Mouse (Mus musculus) embryonic fibroblast, embryonic 13.5 days (primary cell): Measurements from ENCODE around the gene Aldh5a1.

ENCODE experiments used
- CTCF ChIP-seq: IDR thresholded peaks from 2 replicates; pipeline ENCODE4 v1.5.1; 2011; ENCODE audit warnings: mild to moderate bottlenecking, control low read depth, low read length, moderate library complexity, borderline replicate concordance; ENCODE audit not compliant: insufficient read depth
- POLR2A ChIP-seq: IDR thresholded peaks from 2 replicates; pipeline ENCODE4 v1.6.1; 2011; ENCODE audit warnings: low read depth, mild to moderate bottlenecking, control low read depth, low read length, moderate library complexity

GRCm38 (mm10) chr13:24985435-24985834 is 48.0 kb upstream of the Aldh5a1 start:
- TF ChIP-seq CTCF = no peak
- no peak for TF ChIP-seq POLR2A
